Mouse (Mus musculus): Measurements from ENCODE around the gene Ap5s1. TPM values are rescaled to one million over a fixed set of nuclear protein-coding genes. Genes with fewer than 3 reads are reported as not detected.

Gene Ap5s1
- polyA plus RNA-seq (2014; fragmentation: Nextera tagmentation; extraction: Ambion mirVana): 26.6 and 29.4 TPM in 2 replicates

DNA sequence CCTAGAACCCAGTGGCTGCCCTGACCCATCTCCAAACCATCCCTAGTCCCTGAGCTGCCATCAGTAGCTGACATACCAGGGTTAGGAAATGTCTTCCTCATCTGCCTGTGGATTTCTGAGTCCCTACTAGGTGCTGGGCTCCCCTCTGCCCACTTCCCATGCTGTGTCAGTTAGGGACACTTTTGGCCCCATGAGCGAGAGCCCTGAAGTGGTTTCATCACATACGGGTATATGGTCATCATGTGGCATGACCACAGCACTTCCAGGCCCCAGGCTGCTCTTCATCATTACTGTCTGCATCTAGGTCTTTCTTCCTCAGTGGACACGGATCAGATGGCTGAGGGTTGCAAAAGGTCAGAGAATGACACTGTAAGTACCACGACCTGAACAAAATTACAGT lies at the start of gene Ap5s1:
TSS of gene Ap5s1 (plus strand) at position 301 of the 400 bp plus-strand sequence.
- H3K27me3 ChIP-seq (ENCODE audit: control insufficient read depth, insufficient read depth, low read length): no peaks in the 10 kb centered on the region
- H3K27ac ChIP-seq (ENCODE audit: low read depth, low read length): no peak within 1 kb of the TSS
- no peaks in the 10 kb centered on the region for H3K36me3 ChIP-seq (ENCODE audit: control insufficient read depth, insufficient read depth, low read length)
- H3K9ac ChIP-seq (ENCODE audit: low read length): no peak within 1 kb of the TSS
- DNase-seq (ENCODE audit: low spot score, missing footprints) (no peak), ATAC-seq (ENCODE audit: low FRiP score) (no peak)
- no peaks in the 10 kb centered on the region for H3K9me3 ChIP-seq (ENCODE audit: control insufficient read depth, low read length)
- 87% methylated on average over 4 of the region's 4 CpGs for WGBS
- H3K4me2 ChIP-seq: no peak within 1 kb of the TSS
- H3K4me1 ChIP-seq (ENCODE audit: control insufficient read depth, insufficient read depth, low read length): peaks cover 9% of the 10 kb centered on the region
- no peak within 1 kb of the TSS for H3K4me3 ChIP-seq (ENCODE audit: low read depth, low read length)

DNA sequence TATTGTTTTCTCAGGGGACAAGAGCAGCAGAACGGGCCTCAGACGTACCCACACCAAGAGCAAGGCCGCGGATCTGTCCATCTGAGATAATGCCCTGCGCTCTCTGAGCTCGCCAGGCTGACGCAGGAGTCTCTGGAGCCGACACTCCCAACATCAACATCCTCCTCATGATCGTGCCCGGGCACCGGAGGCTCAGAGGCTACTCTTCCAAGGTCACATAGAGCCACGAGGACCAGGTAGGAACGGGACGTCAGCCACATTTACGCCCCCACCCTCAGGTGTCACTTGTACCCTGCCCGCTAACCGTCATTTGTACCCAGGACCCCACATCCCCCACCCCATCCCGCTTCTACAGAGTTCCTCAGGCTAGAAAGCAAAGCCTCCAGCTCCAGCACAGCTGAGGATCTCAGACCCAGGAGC lies 47.4 kb upstream of the Ap5s1 start:
- no peaks in the 10 kb centered on the region for H3K36me3 ChIP-seq (ENCODE audit: control insufficient read depth, insufficient read depth, low read length)
- peaks cover 20% of the 10 kb centered on the region for H3K4me1 ChIP-seq (ENCODE audit: control insufficient read depth, insufficient read depth, low read length)
- peak overlapping the region; percentile 85 for H3K4me2 ChIP-seq
- H3K9me3 ChIP-seq (ENCODE audit: control insufficient read depth, low read length): no peaks in the 10 kb centered on the region
- ATAC-seq (ENCODE audit: low FRiP score) (peak; percentile 74), DNase-seq (ENCODE audit: low spot score, missing footprints) (no peak)
- peak overlapping the region; percentile 69 for H3K9ac ChIP-seq (ENCODE audit: low read length)
- peak overlapping the region; percentile 32; the same call in 1 of the 2 replicates for H3K27ac ChIP-seq (ENCODE audit: low read depth, low read length)
- H3K4me3 ChIP-seq (ENCODE audit: low read depth, low read length): peak overlapping the region; percentile 63
- WGBS: under 1% methylated on average over 18 of the region's 18 CpGs
- no peaks in the 10 kb centered on the region for H3K27me3 ChIP-seq (ENCODE audit: control insufficient read depth, insufficient read depth, low read length)

DNA sequence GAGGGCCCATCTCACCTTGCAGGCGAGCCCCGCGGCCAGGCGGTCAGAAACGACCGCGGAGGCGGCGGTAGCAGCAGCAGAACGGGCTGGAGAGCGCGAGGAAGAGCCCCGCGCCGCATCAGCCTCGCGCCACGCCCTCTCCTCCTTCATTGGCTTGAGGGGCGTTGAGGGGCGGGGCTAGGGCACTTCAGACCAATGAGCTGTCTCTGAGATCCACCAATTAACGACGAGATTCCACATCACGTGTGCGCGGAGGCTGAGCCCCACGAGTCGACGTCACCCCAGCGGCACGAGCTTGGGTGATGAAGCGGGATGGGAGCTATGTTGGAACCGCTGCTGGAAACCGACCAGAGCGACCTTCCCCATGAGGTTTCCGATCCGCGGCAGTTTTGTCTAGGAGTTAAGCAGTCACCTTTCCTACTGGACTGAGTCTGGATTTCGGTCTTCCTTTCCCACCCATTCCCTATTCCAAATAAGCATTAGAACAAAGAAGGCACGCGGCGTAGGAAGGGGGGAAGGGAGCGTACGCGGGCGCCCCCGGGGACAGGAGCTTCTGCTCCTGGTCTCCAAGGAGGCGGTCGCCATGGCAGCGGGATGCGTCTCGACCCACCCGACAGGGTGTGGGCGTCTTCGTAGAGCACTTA lies 46.8 kb upstream of the Ap5s1 start, which contains the start of gene 1700037H04Rik:
TSS of gene 1700037H04Rik (minus strand) at position 144 of the 644 bp plus-strand sequence.
- Histone ChIP-seq H3K4me3 (ENCODE audit: low read depth, low read length) (peak within 1 kb of the TSS; percentile 63), H3K9me3 (ENCODE audit: control insufficient read depth, low read length) (no peaks in the 10 kb centered on the region), H3K27ac (ENCODE audit: low read depth, low read length) (peak within 1 kb of the TSS; percentile 90), H3K4me2 (peak within 1 kb of the TSS; percentile 85), H3K4me1 (ENCODE audit: control insufficient read depth, insufficient read depth, low read length) (peaks cover 20% of the 10 kb centered on the region), H3K36me3 (ENCODE audit: control insufficient read depth, insufficient read depth, low read length) (no peaks in the 10 kb centered on the region), H3K27me3 (ENCODE audit: control insufficient read depth, insufficient read depth, low read length) (no peaks in the 10 kb centered on the region), H3K9ac (ENCODE audit: low read length) (peak within 1 kb of the TSS; percentile 72)
- under 1% methylated on average over 54 of the region's 54 CpGs for WGBS
- peak; percentile 99 for DNase-seq (ENCODE audit: low spot score, missing footprints)
- peak; percentile 97 for ATAC-seq (ENCODE audit: low FRiP score)

DNA sequence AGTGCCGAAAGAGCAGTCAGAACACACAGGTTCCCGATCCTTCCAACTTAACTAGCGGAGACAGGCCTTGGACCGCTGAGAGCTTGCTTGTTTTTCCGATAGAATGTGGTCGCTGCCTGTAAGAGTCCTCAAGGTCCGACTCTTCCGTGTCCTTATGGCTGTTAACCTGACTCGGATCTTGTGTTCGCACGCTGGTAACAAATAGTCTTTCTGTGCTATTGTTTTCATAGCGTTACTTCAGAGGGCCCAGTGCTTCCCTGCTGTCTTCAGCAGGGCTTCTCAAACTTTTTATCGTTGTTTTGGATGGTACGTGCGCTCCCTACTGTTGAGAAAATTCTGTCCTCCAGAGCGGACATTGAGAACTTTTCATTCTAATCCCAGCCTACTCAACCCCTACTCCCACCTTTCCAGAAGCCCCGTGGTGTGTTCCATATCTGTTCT lies 46.2 kb upstream of the Ap5s1 start:
- DNase-seq (ENCODE audit: low spot score, missing footprints): no peak
- WGBS: 1% methylated on average over 17 of the region's 17 CpGs
- Histone ChIP-seq H3K4me3 (ENCODE audit: low read depth, low read length) (peak overlapping the region; percentile 63), H3K9me3 (ENCODE audit: control insufficient read depth, low read length) (no peaks in the 10 kb centered on the region), H3K27me3 (ENCODE audit: control insufficient read depth, insufficient read depth, low read length) (no peaks in the 10 kb centered on the region), H3K27ac (ENCODE audit: low read depth, low read length) (peak overlapping the region; percentile 90), H3K4me1 (ENCODE audit: control insufficient read depth, insufficient read depth, low read length) (peaks cover 20% of the 10 kb centered on the region), H3K36me3 (ENCODE audit: control insufficient read depth, insufficient read depth, low read length) (no peaks in the 10 kb centered on the region), H3K9ac (ENCODE audit: low read length) (peak overlapping the region; percentile 72), H3K4me2 (peak overlapping the region; percentile 68)
- ATAC-seq (ENCODE audit: low FRiP score): no peak

DNA sequence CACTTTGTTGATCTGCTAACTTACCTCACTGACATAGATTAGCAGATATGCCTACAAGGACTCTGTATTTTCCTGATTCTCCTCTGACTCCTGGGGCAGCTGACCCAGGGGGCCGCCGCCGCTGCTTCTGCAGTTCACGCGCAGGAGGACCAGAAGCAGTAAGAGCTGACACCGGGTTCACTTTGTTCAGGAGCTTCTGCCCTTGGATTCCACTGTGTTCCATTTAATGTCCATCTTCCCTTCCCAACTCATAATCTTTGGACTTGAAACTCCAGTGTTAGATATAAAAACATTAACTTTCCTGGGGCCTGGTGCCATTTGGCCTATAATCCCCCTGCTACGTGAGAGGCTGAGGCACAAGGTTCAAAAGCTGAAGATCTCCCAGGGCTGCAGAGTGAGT lies 43.0 kb upstream of the Ap5s1 start:
- H3K4me1 ChIP-seq (ENCODE audit: control insufficient read depth, insufficient read depth, low read length): peaks cover 8% of the 10 kb centered on the region
- WGBS: 71% methylated on average over 7 of the region's 7 CpGs

DNA sequence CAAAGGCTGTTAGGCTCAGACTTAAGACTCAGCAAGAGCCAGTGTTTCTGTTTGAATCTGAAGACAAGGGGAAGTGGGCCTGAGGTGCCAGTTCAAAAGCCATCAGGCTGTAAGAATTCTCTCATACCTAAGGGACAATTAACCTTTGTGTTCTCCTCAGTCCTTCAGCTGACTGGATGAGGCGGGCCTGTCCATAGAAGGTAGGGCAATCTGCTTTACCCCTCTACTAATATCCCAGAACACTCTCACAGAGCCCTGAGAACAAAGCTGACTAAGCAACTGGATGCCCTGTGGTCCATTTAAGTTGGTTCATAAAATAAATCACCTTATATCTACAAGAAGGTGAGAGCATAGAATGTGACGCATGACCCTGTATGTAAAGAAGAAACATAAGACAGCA lies 40.7 kb upstream of the Ap5s1 start:
- Histone ChIP-seq H3K4me2 (no peak overlapping the region), H3K36me3 (ENCODE audit: control insufficient read depth, insufficient read depth, low read length) (no peaks in the 10 kb centered on the region), H3K4me3 (ENCODE audit: low read depth, low read length) (no peak overlapping the region), H3K9ac (ENCODE audit: low read length) (no peak overlapping the region), H3K27me3 (ENCODE audit: control insufficient read depth, insufficient read depth, low read length) (peaks cover 8% of the 10 kb centered on the region), H3K27ac (ENCODE audit: low read depth, low read length) (no peak overlapping the region), H3K9me3 (ENCODE audit: control insufficient read depth, low read length) (no peaks in the 10 kb centered on the region), H3K4me1 (ENCODE audit: control insufficient read depth, insufficient read depth, low read length) (0 out of 2 replicates have a peak, but pooled peaks cover 2% of the 10 kb centered on the region)
- ATAC-seq (ENCODE audit: low FRiP score) (no peak), DNase-seq (ENCODE audit: low spot score, missing footprints) (no peak)
- 89% methylated on average over 2 of the region's 2 CpGs for WGBS

More for the DNA sequence above, 43.0 kb upstream of the Ap5s1 start:
- ATAC-seq (ENCODE audit: low FRiP score) (no peak), DNase-seq (ENCODE audit: low spot score, missing footprints) (no peak)
- H3K27ac ChIP-seq (ENCODE audit: low read depth, low read length): no peak overlapping the region
- H3K9ac ChIP-seq (ENCODE audit: low read length): no peak overlapping the region
- H3K4me3 ChIP-seq (ENCODE audit: low read depth, low read length): no peak overlapping the region
- H3K4me2 ChIP-seq: no peak overlapping the region
- H3K36me3 ChIP-seq (ENCODE audit: control insufficient read depth, insufficient read depth, low read length): no peaks in the 10 kb centered on the region
- H3K27me3 ChIP-seq (ENCODE audit: control insufficient read depth, insufficient read depth, low read length): no peaks in the 10 kb centered on the region
- no peaks in the 10 kb centered on the region for H3K9me3 ChIP-seq (ENCODE audit: control insufficient read depth, low read length)

DNA sequence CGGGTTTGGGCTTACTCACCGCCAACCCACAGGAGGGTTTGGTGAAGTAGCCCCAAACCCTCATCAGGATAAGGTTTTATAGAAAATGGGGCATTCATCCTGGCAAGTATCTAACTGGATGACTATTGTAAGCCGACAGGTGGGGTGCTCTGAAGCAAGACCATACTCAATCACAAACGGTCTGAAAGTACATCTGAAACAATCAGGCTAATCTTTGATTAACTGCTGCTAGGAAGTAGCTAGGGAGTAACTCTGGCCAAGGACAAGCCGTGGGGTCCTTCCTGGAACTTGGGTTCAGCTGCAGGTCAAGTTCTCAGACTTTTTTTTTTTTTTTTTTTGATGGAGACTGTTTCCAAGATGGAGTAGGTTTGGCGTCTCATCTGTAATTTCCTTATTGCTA lies 38.9 kb upstream of the Ap5s1 start:
- DNase-seq (ENCODE audit: low spot score, missing footprints) (no peak), ATAC-seq (ENCODE audit: low FRiP score) (no peak)

DNA sequence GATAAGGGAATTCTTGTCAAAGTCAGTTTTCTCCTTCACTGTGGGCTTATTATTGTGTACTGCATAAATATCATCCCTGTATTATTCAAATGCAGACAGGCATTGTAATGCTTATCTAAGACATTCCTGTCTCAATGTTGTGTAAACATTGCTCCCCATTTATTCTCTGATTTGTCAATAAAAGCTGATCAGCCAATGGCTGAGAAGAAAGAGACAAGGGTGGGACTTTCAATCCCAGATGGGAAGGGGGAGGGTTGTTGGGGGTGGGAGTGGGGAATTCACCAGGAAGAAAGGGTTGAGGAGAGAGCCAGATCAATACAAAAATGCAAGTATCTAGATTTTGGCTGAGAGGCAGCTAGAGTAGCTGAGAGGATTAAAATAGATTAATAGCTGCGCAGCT lies 38.0 kb upstream of the Ap5s1 start:
- ATAC-seq (ENCODE audit: low FRiP score) (peak; percentile 35; the same call in 1 of the 2 replicates), DNase-seq (ENCODE audit: low spot score, missing footprints) (no peak)
- Histone ChIP-seq H3K36me3 (ENCODE audit: control insufficient read depth, insufficient read depth, low read length) (no peaks in the 10 kb centered on the region), H3K4me1 (ENCODE audit: control insufficient read depth, insufficient read depth, low read length) (peaks cover 9% of the 10 kb centered on the region), H3K27me3 (ENCODE audit: control insufficient read depth, insufficient read depth, low read length) (peaks cover 28% of the 10 kb centered on the region), H3K4me2 (no peak overlapping the region), H3K4me3 (ENCODE audit: low read depth, low read length) (no peak overlapping the region), H3K9me3 (ENCODE audit: control insufficient read depth, low read length) (no peaks in the 10 kb centered on the region), H3K9ac (ENCODE audit: low read length) (no peak overlapping the region), H3K27ac (ENCODE audit: low read depth, low read length) (no peak overlapping the region)
- 79% methylated on average over 1 of the region's 1 CpGs for WGBS

More for the DNA sequence above, 38.9 kb upstream of the Ap5s1 start:
- Histone ChIP-seq H3K27me3 (ENCODE audit: control insufficient read depth, insufficient read depth, low read length) (peaks cover 26% of the 10 kb centered on the region), H3K27ac (ENCODE audit: low read depth, low read length) (no peak overlapping the region), H3K9me3 (ENCODE audit: control insufficient read depth, low read length) (no peaks in the 10 kb centered on the region), H3K4me1 (ENCODE audit: control insufficient read depth, insufficient read depth, low read length) (peaks cover 9% of the 10 kb centered on the region), H3K4me3 (ENCODE audit: low read depth, low read length) (no peak overlapping the region), H3K36me3 (ENCODE audit: control insufficient read depth, insufficient read depth, low read length) (no peaks in the 10 kb centered on the region), H3K4me2 (no peak overlapping the region), H3K9ac (ENCODE audit: low read length) (no peak overlapping the region)
- WGBS: 89% methylated on average over 6 of the region's 6 CpGs

DNA sequence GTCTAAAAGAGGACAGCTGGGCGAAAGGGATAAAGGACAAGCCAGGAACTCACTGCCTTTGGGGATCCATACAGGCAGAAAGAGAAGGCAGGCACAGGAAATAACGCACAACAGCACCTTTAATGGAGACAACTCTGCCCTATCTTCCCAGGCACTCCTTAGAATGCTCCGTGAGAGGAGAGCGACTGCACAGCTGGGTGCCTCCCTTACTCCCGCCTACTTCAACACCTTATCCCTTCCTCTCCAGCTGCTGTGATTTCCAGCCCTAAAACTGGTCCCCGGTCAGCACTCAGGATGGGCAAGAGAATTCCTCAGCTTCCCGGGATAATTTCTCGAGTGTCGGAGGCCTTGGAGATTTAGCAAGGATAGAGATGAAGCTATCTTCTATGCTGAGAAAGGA lies 35.9 kb upstream of the Ap5s1 start:
- Histone ChIP-seq H3K4me3 (ENCODE audit: low read depth, low read length) (no peak overlapping the region), H3K4me2 (no peak overlapping the region), H3K36me3 (ENCODE audit: control insufficient read depth, insufficient read depth, low read length) (no peaks in the 10 kb centered on the region), H3K27ac (ENCODE audit: low read depth, low read length) (no peak overlapping the region), H3K27me3 (ENCODE audit: control insufficient read depth, insufficient read depth, low read length) (peaks cover 28% of the 10 kb centered on the region), H3K9me3 (ENCODE audit: control insufficient read depth, low read length) (no peaks in the 10 kb centered on the region), H3K4me1 (ENCODE audit: control insufficient read depth, insufficient read depth, low read length) (peaks cover 13% of the 10 kb centered on the region), H3K9ac (ENCODE audit: low read length) (no peak overlapping the region)
- DNase-seq (ENCODE audit: low spot score, missing footprints): no peak
- WGBS: 11% methylated on average over 9 of the region's 9 CpGs
- no peak for ATAC-seq (ENCODE audit: low FRiP score)

Measured in midbrain, embryonic 11.5 days (tissue).